Mouse (Mus musculus) kidney, postnatal 10 days (tissue): ENCODE data around the gene Chrna3.

Experiments
- DNase-seq: peaks from one replicate; pipeline ENCODE4 v3.0.0; 2021; ENCODE audit warnings: mixed read lengths

Chrna3 gene

DNA sequence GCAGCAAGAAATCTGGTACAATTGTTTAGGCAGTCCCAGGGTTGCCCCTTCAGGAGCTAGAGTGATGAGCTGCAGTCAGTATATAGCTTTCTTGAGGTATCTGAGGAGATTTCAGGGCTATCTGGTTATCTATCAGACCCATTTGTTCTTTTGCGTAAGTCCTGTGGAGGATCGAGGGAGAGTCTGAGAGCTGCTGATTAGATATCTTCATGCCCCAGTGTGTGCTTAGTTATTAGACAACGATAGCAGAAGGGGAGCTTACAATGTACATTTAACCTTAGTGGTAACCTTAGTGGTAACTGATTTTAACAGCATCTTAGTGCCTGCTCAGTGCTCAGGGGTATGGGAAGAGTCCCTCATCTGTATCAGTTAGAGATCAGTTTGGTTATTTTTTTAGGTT, 30.7 kb downstream of the Chrna3 start:
- no peak for DNase-seq

DNA sequence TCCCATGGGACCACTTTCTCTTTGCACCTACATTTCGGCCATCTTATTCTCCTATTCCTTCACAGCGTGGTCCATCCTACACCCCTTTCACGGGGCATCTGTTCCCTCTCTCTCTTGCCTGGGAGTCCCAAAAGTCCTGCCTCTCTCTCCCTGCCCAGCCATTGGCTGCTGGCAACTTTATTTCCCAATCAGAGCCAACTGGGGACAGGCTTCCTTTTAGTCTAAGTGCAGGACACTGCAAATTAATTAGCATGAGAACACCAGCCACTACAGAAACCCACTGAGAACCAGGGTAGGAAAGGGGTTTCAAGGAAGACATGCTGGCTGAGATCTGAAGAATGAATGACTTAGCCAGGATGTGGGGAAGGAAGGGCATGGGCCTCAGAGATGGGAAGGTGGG, 32.0 kb downstream of the Chrna3 start:
- no peak for DNase-seq

- no peak for DNase-seq
Measured at GRCm38 (mm10) chr9:54990362-54990761, 36.0 kb downstream of the Chrna3 start.

- DNase-seq, result no peak
Measured at GRCm38 (mm10) chr9:54982401-54982800, 44.0 kb downstream of the Chrna3 start.

GRCm38 (mm10) chr9:54981291-54982191, 44.8 kb downstream of the Chrna3 start:
- DNase-seq, result peak; percentile 65

- no peak for DNase-seq
Measured at GRCm38 (mm10) chr9:54980674-54981073, 45.7 kb downstream of the Chrna3 start, which contains the start of gene Chrna5. Gene Chrna5 (plus strand): TSS chr9:54980880.

DNA sequence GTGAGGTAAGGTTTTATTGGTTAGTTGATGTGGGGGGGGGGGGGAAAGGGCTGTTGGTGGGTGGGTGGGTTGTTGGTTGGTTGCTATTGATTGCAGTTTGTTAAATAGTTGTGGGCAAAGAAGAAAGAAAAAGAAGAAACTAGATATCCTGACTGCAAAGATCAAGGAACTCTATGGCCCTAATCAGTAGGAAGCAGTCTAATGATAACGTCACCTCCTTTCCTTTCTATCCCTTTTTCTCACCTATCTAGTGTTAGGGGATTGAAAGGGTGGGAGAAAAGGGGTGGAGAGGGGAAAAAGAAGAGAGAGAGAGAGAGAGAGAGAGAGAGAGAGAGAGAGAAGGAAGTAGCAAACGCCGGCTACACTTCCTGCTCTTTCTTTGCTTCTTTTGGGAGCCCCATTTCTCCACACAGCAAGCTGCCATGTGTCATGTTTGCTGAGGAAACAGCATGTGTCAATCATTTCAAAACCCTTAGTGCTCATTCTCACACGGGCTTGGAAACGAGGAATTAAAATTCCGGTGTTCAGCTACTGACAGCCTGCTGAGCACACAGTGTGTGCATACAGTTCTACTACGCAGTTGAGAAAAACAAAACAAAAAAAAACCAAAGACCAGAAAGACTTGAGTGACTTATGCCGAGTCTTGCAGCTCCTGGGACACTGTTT, 56.3 kb downstream of the Chrna3 start:
- no peak for DNase-seq

DNA sequence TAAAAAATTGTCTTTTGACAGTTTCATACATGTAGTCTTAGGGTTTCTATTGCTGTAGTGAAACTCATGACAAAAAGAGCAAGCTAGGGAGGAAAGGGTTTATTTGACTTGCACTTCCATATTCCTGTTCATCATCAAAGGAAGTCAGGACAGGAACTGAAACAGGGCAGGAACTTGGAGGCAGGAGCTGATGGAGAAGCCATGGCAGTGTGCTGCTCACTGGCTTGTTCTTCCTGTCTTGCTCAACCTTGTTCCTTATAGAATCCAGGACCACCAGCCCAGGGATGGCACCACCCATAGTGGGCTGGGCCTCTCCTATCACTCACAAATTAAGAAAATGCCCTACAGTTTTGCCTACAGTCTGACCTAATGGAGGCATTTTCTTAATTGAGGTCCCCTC, 62.7 kb downstream of the Chrna3 start:
- DNase-seq, result no peak

- no peak for DNase-seq
Measured at GRCm38 (mm10) chr9:54961059-54961458, 65.3 kb downstream of the Chrna3 start.
